Mouse (Mus musculus) limb, embryonic 10.5 days (tissue): ENCODE measurements around the gene Ssu2. TPM values are rescaled to one million over a fixed set of nuclear protein-coding genes. Genes with fewer than 3 reads are reported as not detected.

Source experiments
- DNase-seq: peaks from one replicate; pipeline ENCODE4 v3.0.0-alpha.2; 2017; ENCODE audit warnings: low spot score
- H3K27ac ChIP-seq: fragments of 300-500 bp; sonication (generic); 2 replicates; pipeline ENCODE4 v1.5.1; 2016; ENCODE audit warnings: mild to moderate bottlenecking
- H3K27me3 ChIP-seq: fragments of 300-500 bp; sonication (generic); 2 replicates; pipeline ENCODE4 v1.6.1; 2016; ENCODE audit warnings: low read depth, mild to moderate bottlenecking; ENCODE audit not compliant: poor library complexity, severe bottlenecking
- H3K36me3 ChIP-seq: fragments of 300-500 bp; sonication (generic); 2 replicates; pipeline ENCODE4 v1.6.1; 2016; ENCODE audit warnings: mild to moderate bottlenecking, moderate library complexity
- H3K4me1 ChIP-seq: fragments of 300-500 bp; sonication (generic); 2 replicates; pipeline ENCODE4 v1.6.1; 2016
- H3K4me3 ChIP-seq: fragments of 300-500 bp; sonication (generic); 2 replicates; pipeline ENCODE4 v1.5.1; 2016; ENCODE audit warnings: mild to moderate bottlenecking, moderate library complexity
- H3K9me3 ChIP-seq: fragments of 300-500 bp; sonication (generic); replicated peaks from 2 replicates; pipeline ENCODE4 v1.6.1; 2016; ENCODE audit warnings: mild to moderate bottlenecking
- WGBS: fragments of 180-500 bp; shearing (Covaris S2); methylation state at CpG from one replicate; pipeline ENCODE4 v1.1.7; 2016; 5-methylcytosine and 5-hydroxymethylcytosine counted together
- polyA plus RNA-seq: library from polyadenylated mRNA; unstranded; fragments of >200 nt; fragmentation: Nextera tagmentation; extraction: Ambion mirVana; gene quantifications from 2 replicates; pipeline ENCODE4 v1.2.1, GENCODE M21; 2016

Gene Ssu2
- polyA plus RNA-seq = 2.0 and 2.4 TPM in 2 replicates

- 82% methylated on average over 9 of the region's 9 CpGs for WGBS
These were observed at the start of gene Ssu2 for GRCm38 (mm10) chr6:112387947-112388346. Gene Ssu2 (minus strand): TSS chr6:112388023.

GRCm38 (mm10) chr6:112426018-112426732, 38.4 kb upstream of the Ssu2 start:
- Histone ChIP-seq H3K27ac (no peak overlapping the region), H3K9me3 (no peaks in the 10 kb centered on the region; the same call in 1 of the 2 replicates), H3K4me3 (no peak overlapping the region), H3K36me3 (no peaks in the 10 kb centered on the region), H3K27me3 (no peaks in the 10 kb centered on the region), H3K4me1 (no peaks in the 10 kb centered on the region)
- 82% methylated on average over 6 of the region's 6 CpGs for WGBS
- no peak for DNase-seq

More at GRCm38 (mm10) chr6:112387947-112388346, at the start of gene Ssu2:
- no peaks in the 10 kb centered on the region for H3K36me3 ChIP-seq
- no peak within 1 kb of the TSS for H3K27ac ChIP-seq
- H3K27me3 ChIP-seq = no peaks in the 10 kb centered on the region
- no peak for DNase-seq
- no peak within 1 kb of the TSS for H3K4me3 ChIP-seq
- H3K4me1 ChIP-seq = peaks cover 4% of the 10 kb centered on the region
- H3K9me3 ChIP-seq = no peaks in the 10 kb centered on the region

- Histone ChIP-seq H3K4me3 (no peak overlapping the region), H3K27me3 (no peaks in the 10 kb centered on the region), H3K9me3 (no peaks in the 10 kb centered on the region; the same call in 1 of the 2 replicates), H3K27ac (no peak overlapping the region), H3K4me1 (no peaks in the 10 kb centered on the region), H3K36me3 (no peaks in the 10 kb centered on the region)
- DNase-seq = no peak
- WGBS = 87% methylated on average over 8 of the region's 8 CpGs
These were observed 36.1 kb upstream of the Ssu2 start for GRCm38 (mm10) chr6:112423746-112424501.

- H3K4me1 ChIP-seq = no peaks in the 10 kb centered on the region
- 97% methylated on average over 1 of the region's 1 CpGs for WGBS
- H3K36me3 ChIP-seq = no peaks in the 10 kb centered on the region
- H3K27me3 ChIP-seq = no peaks in the 10 kb centered on the region
- no peaks in the 10 kb centered on the region; the same call in 1 of the 2 replicates for H3K9me3 ChIP-seq
- DNase-seq = no peak
- no peak overlapping the region for H3K27ac ChIP-seq
- no peak overlapping the region for H3K4me3 ChIP-seq
These were observed 33.1 kb upstream of the Ssu2 start for GRCm38 (mm10) chr6:112420883-112421282.

- no peak for DNase-seq
- H3K9me3 ChIP-seq = no peaks in the 10 kb centered on the region; the same call in 1 of the 2 replicates
- WGBS = 88% methylated on average over 9 of the region's 9 CpGs
These were observed 31.5 kb upstream of the Ssu2 start for GRCm38 (mm10) chr6:112419333-112419732.

GRCm38 (mm10) chr6:112404111-112404510, 16.3 kb upstream of the Ssu2 start:
- Histone ChIP-seq H3K4me1 (no peaks in the 10 kb centered on the region), H3K9me3 (no peaks in the 10 kb centered on the region), H3K27ac (no peak overlapping the region), H3K27me3 (no peaks in the 10 kb centered on the region), H3K4me3 (no peak overlapping the region), H3K36me3 (no peaks in the 10 kb centered on the region)
- DNase-seq = no peak
- 84% methylated on average over 5 of the region's 5 CpGs for WGBS

More at GRCm38 (mm10) chr6:112419333-112419732, 31.5 kb upstream of the Ssu2 start:
- Histone ChIP-seq H3K36me3 (no peaks in the 10 kb centered on the region), H3K4me3 (no peak overlapping the region), H3K27me3 (no peaks in the 10 kb centered on the region), H3K27ac (no peak overlapping the region), H3K4me1 (no peaks in the 10 kb centered on the region)

- 82% methylated on average over 12 of the region's 12 CpGs for WGBS
These were observed 14.3 kb upstream of the Ssu2 start for GRCm38 (mm10) chr6:112401953-112402683.

GRCm38 (mm10) chr6:112397351-112397750, 9.5 kb upstream of the Ssu2 start:
- Histone ChIP-seq H3K36me3 (no peaks in the 10 kb centered on the region), H3K27ac (no peak overlapping the region), H3K4me3 (no peak overlapping the region), H3K27me3 (no peaks in the 10 kb centered on the region), H3K9me3 (no peaks in the 10 kb centered on the region), H3K4me1 (no peaks in the 10 kb centered on the region)
- no peak for DNase-seq
- 75% methylated on average over 3 of the region's 3 CpGs for WGBS

More at GRCm38 (mm10) chr6:112401953-112402683, 14.3 kb upstream of the Ssu2 start:
- Histone ChIP-seq H3K9me3 (no peaks in the 10 kb centered on the region), H3K27ac (no peak overlapping the region), H3K4me3 (no peak overlapping the region), H3K4me1 (no peaks in the 10 kb centered on the region), H3K36me3 (no peaks in the 10 kb centered on the region), H3K27me3 (no peaks in the 10 kb centered on the region)
- DNase-seq = no peak

GRCm38 (mm10) chr6:112396352-112396751, 8.5 kb upstream of the Ssu2 start:
- 92% methylated on average over 3 of the region's 3 CpGs for WGBS
- H3K27ac ChIP-seq = no peak overlapping the region
- no peaks in the 10 kb centered on the region for H3K4me1 ChIP-seq
- no peaks in the 10 kb centered on the region for H3K9me3 ChIP-seq
- H3K4me3 ChIP-seq = no peak overlapping the region
- no peaks in the 10 kb centered on the region for H3K36me3 ChIP-seq
- H3K27me3 ChIP-seq = no peaks in the 10 kb centered on the region
- no peak for DNase-seq

- Histone ChIP-seq H3K27me3 (no peaks in the 10 kb centered on the region), H3K27ac (no peak overlapping the region), H3K9me3 (no peaks in the 10 kb centered on the region), H3K4me1 (peaks cover 4% of the 10 kb centered on the region), H3K4me3 (no peak overlapping the region), H3K36me3 (no peaks in the 10 kb centered on the region)
- no peak for DNase-seq
- 89% methylated on average over 3 of the region's 3 CpGs for WGBS
These were observed 562 bp upstream of the Ssu2 start for GRCm38 (mm10) chr6:112388385-112388784.

- no peak overlapping the region for H3K27ac ChIP-seq
- 70% methylated on average over 2 of the region's 2 CpGs for WGBS
- no peaks in the 10 kb centered on the region for H3K36me3 ChIP-seq
- H3K4me1 ChIP-seq = peaks cover 4% of the 10 kb centered on the region
- H3K27me3 ChIP-seq = no peaks in the 10 kb centered on the region
- no peaks in the 10 kb centered on the region for H3K9me3 ChIP-seq
- no peak overlapping the region for H3K4me3 ChIP-seq
- no peak for DNase-seq
These were observed 1.6 kb downstream of the Ssu2 start for GRCm38 (mm10) chr6:112386260-112386659.

GRCm38 (mm10) chr6:112382990-112383685, 4.7 kb downstream of the Ssu2 start:
- Histone ChIP-seq H3K4me1 (peaks cover 4% of the 10 kb centered on the region), H3K27ac (no peak overlapping the region), H3K27me3 (no peaks in the 10 kb centered on the region), H3K36me3 (no peaks in the 10 kb centered on the region), H3K4me3 (no peak overlapping the region), H3K9me3 (no peaks in the 10 kb centered on the region)
- DNase-seq = no peak
- WGBS = 93% methylated on average over 8 of the region's 8 CpGs
